Mouse (Mus musculus) liver, postnatal 0 days (tissue): ENCODE measurements around the gene Lmod2.

Experiments used
- CTCF ChIP-seq: sonication (generic); IDR thresholded peaks from 2 replicates; pipeline ENCODE4 v1.5.1; 2016; ENCODE audit warnings: antibody characterized with exemption, low read depth
- EP300 ChIP-seq: IDR thresholded peaks from 2 replicates; pipeline ENCODE4 v1.6.1; 2016; ENCODE audit warnings: antibody characterized with exemption, low read depth, mild to moderate bottlenecking

- TF ChIP-seq EP300 = no peak
- TF ChIP-seq CTCF = no peak
These were observed 10.0 kb downstream of the Lmod2 start for GRCm38 (mm10) chr6:24607531-24607930.
